Mouse (Mus musculus) G1E (cell line): ENCODE data around the gene Cxcl14. TPM values are rescaled to one million over a fixed set of nuclear protein-coding genes. Genes with fewer than 3 reads are reported as not detected.

ENCODE experiments used
- ATAC-seq: 2 replicates; pipeline ENCODE4 v1.8.0; 2016; ENCODE audit warnings: mild to moderate bottlenecking; ENCODE audit not compliant: insufficient number of reproducible peaks, poor library complexity, low FRiP score, severe bottlenecking; ENCODE audit errors: extremely low read depth
- DNase-seq: peaks from one replicate; pipeline ENCODE4 v3.0.0; 2012; ENCODE audit warnings: low spot score
- H3K27me3 ChIP-seq: 2 replicates; pipeline ENCODE4 v1.6.1; 2012; ENCODE audit warnings: mild to moderate bottlenecking, low read length, inconsistent platforms; ENCODE audit not compliant: insufficient read depth
- H3K36me3 ChIP-seq: replicated peaks from 2 replicates; pipeline ENCODE3; 2012; ENCODE audit warnings: mild to moderate bottlenecking, inconsistent platforms
- H3K4me1 ChIP-seq: 2 replicates; pipeline ENCODE4 v1.6.1; 2012; ENCODE audit warnings: low read depth, low read length, inconsistent platforms, mixed read lengths; ENCODE audit not compliant: insufficient read depth
- H3K4me3 ChIP-seq: 2 replicates; pipeline ENCODE4 v1.5.1; 2012; ENCODE audit warnings: low read depth, mild to moderate bottlenecking, inconsistent platforms, low read length, moderate library complexity, mixed read lengths
- H3K9me3 ChIP-seq: replicated peaks from 2 replicates; pipeline ENCODE4 v1.6.1; 2012; ENCODE audit warnings: inconsistent platforms
- CTCF ChIP-seq: IDR thresholded peaks from 2 replicates; pipeline ENCODE4 v1.5.1; 2012; ENCODE audit warnings: low read depth, low read length, inconsistent platforms, mixed read lengths
- GATA1 ChIP-seq: IDR thresholded peaks from 2 replicates; pipeline ENCODE4 v1.6.1; 2012; ENCODE audit warnings: borderline replicate concordance, low read length, inconsistent platforms, mixed read lengths
- GATA2 ChIP-seq: IDR thresholded peaks from 2 replicates; pipeline ENCODE4 v1.6.1; 2012; ENCODE audit warnings: low read depth, low read length, inconsistent platforms, borderline replicate concordance
- POLR2AphosphoS5 ChIP-seq: IDR thresholded peaks from 2 replicates; pipeline ENCODE4 v1.6.1; 2012; ENCODE audit warnings: low read depth, low read length, inconsistent platforms; ENCODE audit not compliant: insufficient replicate concordance
- TAL1 ChIP-seq: conservative IDR thresholded peaks from 2 replicates; pipeline ENCODE4 v1.6.1; 2012; ENCODE audit warnings: low read depth, low read length, inconsistent platforms, mixed read lengths
- polyA plus RNA-seq: library from polyadenylated mRNA; stranded (reverse); fragments of >175 nt; gene quantifications from 2 replicates; pipeline ENCODE4 v1.2.3, GENCODE M21; 2012
- total RNA-seq, 2 experiments: library from RNA; stranded (forward) in 1 of 2; stranded (reverse) in 1 of 2; fragments of 200-1000 nt in 1 of 2; fragments of >200 nt in 1 of 2; fragmentation: Nextera tagmentation in 1 of 2; gene quantifications; 2 replicates each; pipeline ENCODE4 v1.2.3; 2014 to 2017

Cxcl14 gene
- total and polyA plus RNA-seq, 3 experiments, result not detected

GRCm38 (mm10) chr13:56296659-56297020, 289 bp upstream of the Cxcl14 start:
- DNase-seq, result no peak
- no peaks in the 10 kb centered on the region for H3K27me3 ChIP-seq
- H3K9me3 ChIP-seq, result peaks cover 89% of the 10 kb centered on the region
- H3K4me1 ChIP-seq, result no peaks in the 10 kb centered on the region
- no peak for TF ChIP-seq POLR2AphosphoS5
- no peak for TF ChIP-seq GATA1
- no peak for TF ChIP-seq TAL1
- TF ChIP-seq GATA2, result no peak
- TF ChIP-seq CTCF, result no peak
- H3K36me3 ChIP-seq, result no peaks in the 10 kb centered on the region
- H3K4me3 ChIP-seq, result no peak overlapping the region
- ATAC-seq, result no peak

- no peak overlapping the region; the same call in 1 of the 2 replicates for H3K4me3 ChIP-seq
- no peak for ATAC-seq
- DNase-seq, result no peak
- H3K36me3 ChIP-seq, result no peaks in the 10 kb centered on the region
- no peaks in the 10 kb centered on the region for H3K4me1 ChIP-seq
- H3K27me3 ChIP-seq, result no peaks in the 10 kb centered on the region
- H3K9me3 ChIP-seq, result peaks cover 89% of the 10 kb centered on the region
- TF ChIP-seq TAL1 (no peak), POLR2AphosphoS5 (no peak), CTCF (no peak), GATA2 (no peak), GATA1 (no peak)
Measured at GRCm38 (mm10) chr13:56295586-56295942, 787 bp downstream of the Cxcl14 start.

- ATAC-seq (no peak), DNase-seq (no peak)
- Histone ChIP-seq H3K27me3 (no peaks in the 10 kb centered on the region), H3K4me1 (no peaks in the 10 kb centered on the region), H3K4me3 (no peak overlapping the region), H3K9me3 (peaks cover 90% of the 10 kb centered on the region), H3K36me3 (no peaks in the 10 kb centered on the region)
- TF ChIP-seq TAL1 (no peak), CTCF (no peak), POLR2AphosphoS5 (no peak), GATA2 (no peak), GATA1 (no peak)
Measured at GRCm38 (mm10) chr13:56294908-56295307, 1.4 kb downstream of the Cxcl14 start.

GRCm38 (mm10) chr13:56289998-56290397, 6.4 kb downstream of the Cxcl14 start:
- no peak for ATAC-seq
- H3K4me1 ChIP-seq, result no peaks in the 10 kb centered on the region
- no peaks in the 10 kb centered on the region for H3K27me3 ChIP-seq
- H3K9me3 ChIP-seq, result peaks cover 83% of the 10 kb centered on the region
- no peak for DNase-seq
- TF ChIP-seq GATA2 (no peak), CTCF (no peak), GATA1 (no peak), TAL1 (no peak), POLR2AphosphoS5 (no peak)
- no peaks in the 10 kb centered on the region for H3K36me3 ChIP-seq
- H3K4me3 ChIP-seq, result no peak overlapping the region

GRCm38 (mm10) chr13:56289261-56289660, 7.1 kb downstream of the Cxcl14 start:
- H3K36me3 ChIP-seq, result no peaks in the 10 kb centered on the region
- peaks cover 84% of the 10 kb centered on the region for H3K9me3 ChIP-seq
- H3K4me3 ChIP-seq, result no peak overlapping the region
- no peaks in the 10 kb centered on the region for H3K4me1 ChIP-seq
- ATAC-seq, result no peak
- TF ChIP-seq POLR2AphosphoS5, result no peak
- TF ChIP-seq TAL1, result no peak
- TF ChIP-seq GATA1, result no peak
- no peak for TF ChIP-seq CTCF
- TF ChIP-seq GATA2, result no peak
- DNase-seq, result no peak
- H3K27me3 ChIP-seq, result no peaks in the 10 kb centered on the region

GRCm38 (mm10) chr13:56288601-56289000, 7.8 kb downstream of the Cxcl14 start:
- no peak for TF ChIP-seq GATA2
- no peak for TF ChIP-seq CTCF
- no peak for TF ChIP-seq POLR2AphosphoS5
- no peak for TF ChIP-seq TAL1
- TF ChIP-seq GATA1, result no peak
- Histone ChIP-seq H3K4me3 (no peak overlapping the region), H3K27me3 (no peaks in the 10 kb centered on the region), H3K4me1 (no peaks in the 10 kb centered on the region), H3K36me3 (no peaks in the 10 kb centered on the region), H3K9me3 (peaks cover 83% of the 10 kb centered on the region)
- no peak for ATAC-seq
- DNase-seq, result no peak
